Mouse (Mus musculus): ENCODE measurements around the gene Gm20388. TPM values are rescaled to one million over a fixed set of nuclear protein-coding genes. Genes with fewer than 3 reads are reported as not detected.
A peak's percentile ranks its signal among the peaks of the same experiment; 100 is the strongest.

The Gm20388 gene
- polyA plus RNA-seq, 1 experiment, result 59.3 TPM

- TF ChIP-seq CTCF (IDR thresholded peaks at IDR 0.05; ENCODE audit: borderline replicate concordance, extremely low read depth, insufficient read depth, insufficient read length) (no peak), POLR2A (IDR thresholded peaks at IDR 0.05; ENCODE audit: borderline replicate concordance, extremely low read depth, insufficient read depth, insufficient read length, poor library complexity, severe bottlenecking) (no peak)
- no peak for DNase-seq (ENCODE audit: low read depth)
Measured at GRCm38 (mm10) chr8:123648245-123649170, 3737.9 kb downstream of the Gm20388 start.

- TF ChIP-seq POLR2A (IDR thresholded peaks at IDR 0.05; ENCODE audit: borderline replicate concordance, extremely low read depth, insufficient read depth, insufficient read length, poor library complexity, severe bottlenecking) (no peak), CTCF (IDR thresholded peaks at IDR 0.05; ENCODE audit: borderline replicate concordance, extremely low read depth, insufficient read depth, insufficient read length) (no peak)
- DNase-seq (ENCODE audit: low read depth), result no peak
Measured at GRCm38 (mm10) chr8:123649483-123649882, 3738.8 kb downstream of the Gm20388 start.

DNA sequence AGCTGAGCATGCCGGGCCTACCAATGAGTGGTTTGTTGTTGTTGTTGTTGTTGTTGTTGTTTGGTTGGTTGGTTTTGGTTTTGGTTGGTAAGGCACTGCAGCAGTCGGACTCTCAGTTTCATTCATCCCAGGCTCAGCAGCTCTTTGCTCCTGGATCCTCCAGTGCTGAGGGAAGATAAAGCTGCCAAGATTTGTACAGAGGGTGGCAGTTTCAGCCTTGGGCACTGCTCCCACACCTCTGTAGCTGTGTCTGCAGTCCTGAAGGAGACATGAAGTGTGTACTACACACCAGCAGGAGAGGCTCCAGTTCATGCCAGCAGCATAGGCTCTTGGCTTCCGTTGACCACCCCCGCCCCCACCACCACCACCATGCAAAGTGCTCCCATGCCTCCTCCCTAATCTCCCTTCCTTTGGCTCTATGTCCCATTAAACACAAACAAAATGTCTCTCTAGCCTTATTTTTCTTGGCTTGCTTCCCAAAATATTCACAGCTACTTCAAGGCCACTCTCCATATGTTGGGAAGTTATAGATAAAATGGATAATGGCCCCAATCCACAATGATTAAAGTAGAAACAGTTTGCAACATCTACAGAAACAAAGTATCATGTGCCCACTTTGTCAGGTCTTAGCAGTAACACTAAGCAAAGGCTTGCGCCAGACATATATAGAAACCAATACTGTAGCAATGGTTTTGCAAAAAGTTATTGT, 3740.9 kb downstream of the Gm20388 start:
- TF ChIP-seq CTCF (IDR thresholded peaks at IDR 0.05; ENCODE audit: borderline replicate concordance, extremely low read depth, insufficient read depth, insufficient read length), result no peak
- TF ChIP-seq POLR2A (IDR thresholded peaks at IDR 0.05; ENCODE audit: borderline replicate concordance, extremely low read depth, insufficient read depth, insufficient read length, poor library complexity, severe bottlenecking), result no peak
- DNase-seq (ENCODE audit: low read depth), result no peak

DNA sequence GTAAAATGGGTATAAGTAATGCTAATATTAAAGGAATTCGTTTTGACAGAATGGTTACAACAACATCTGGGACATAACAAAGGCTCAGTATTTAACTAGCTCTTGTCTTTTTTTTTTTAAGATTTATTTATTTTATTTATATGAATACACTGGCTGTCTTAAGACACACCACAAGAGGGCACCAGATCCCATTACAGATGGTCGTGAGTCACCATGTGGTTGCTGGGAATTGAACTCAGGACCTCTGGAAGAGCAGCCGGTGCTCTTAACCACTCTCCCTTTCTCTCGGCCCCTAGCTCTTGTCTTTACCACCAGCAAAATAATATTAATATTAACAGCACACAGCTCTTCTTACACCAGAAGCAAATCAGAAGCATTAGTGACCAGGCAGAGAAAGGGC, 3742.0 kb downstream of the Gm20388 start:
- peak; percentile 20 for DNase-seq (ENCODE audit: low read depth)
- no peak for TF ChIP-seq POLR2A (IDR thresholded peaks at IDR 0.05; ENCODE audit: borderline replicate concordance, extremely low read depth, insufficient read depth, insufficient read length, poor library complexity, severe bottlenecking)
- TF ChIP-seq CTCF (IDR thresholded peaks at IDR 0.05; ENCODE audit: borderline replicate concordance, extremely low read depth, insufficient read depth, insufficient read length), result peak; percentile 8; the same call in 1 of the 2 replicates

DNA sequence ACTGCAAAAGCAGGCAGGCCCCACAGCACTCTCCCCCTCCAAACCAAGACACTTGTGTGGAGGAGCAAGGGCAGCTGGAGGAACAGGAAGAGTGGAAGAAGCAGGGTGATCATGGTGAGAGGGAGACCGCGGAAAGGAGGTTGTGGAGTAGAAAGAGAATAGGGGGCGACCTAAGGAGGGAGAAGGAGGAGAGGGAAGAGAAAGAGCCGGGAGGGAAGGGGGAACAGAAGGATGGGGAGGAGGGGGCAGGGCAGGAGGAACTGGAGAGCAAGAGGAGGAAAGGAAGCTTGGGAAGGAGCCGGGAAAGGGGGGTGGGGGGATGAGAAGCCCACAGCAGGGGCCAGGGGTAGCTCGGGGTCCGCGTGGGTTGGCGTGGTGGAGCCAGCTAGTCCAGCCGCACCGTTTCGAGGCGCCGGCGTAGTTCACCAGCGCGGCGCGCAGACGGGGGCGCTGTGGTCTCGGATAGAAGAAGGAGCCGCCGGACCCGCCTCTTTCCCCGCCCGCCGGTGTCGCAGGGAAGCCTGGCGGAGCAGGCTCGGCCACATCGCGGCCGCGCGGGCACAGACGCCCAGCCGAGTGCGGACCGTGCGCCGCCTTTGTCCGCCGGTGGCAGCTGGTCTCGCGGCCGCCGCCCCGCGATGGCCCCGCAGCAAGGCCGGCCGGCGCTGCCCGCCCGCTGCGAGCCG, 3742.8 kb downstream of the Gm20388 start, which contains the start of gene Rhou:
Gene Rhou, plus strand, starts transcription at position 622 of the 686 bp plus-strand sequence.
- DNase-seq (ENCODE audit: low read depth), result peak; percentile 96

GRCm38 (mm10) chr8:123653994-123654569, 3743.4 kb downstream of the Gm20388 start:
- peak; percentile 79 for DNase-seq (ENCODE audit: low read depth)
- TF ChIP-seq CTCF (IDR thresholded peaks at IDR 0.05; ENCODE audit: borderline replicate concordance, extremely low read depth, insufficient read depth, insufficient read length) (no peak), POLR2A (IDR thresholded peaks at IDR 0.05; ENCODE audit: borderline replicate concordance, extremely low read depth, insufficient read depth, insufficient read length, poor library complexity, severe bottlenecking) (peak; percentile 32; the same call in 1 of the 2 replicates)

More for the DNA sequence above, 3742.8 kb downstream of the Gm20388 start, which contains the start of gene Rhou:
- TF ChIP-seq CTCF (IDR thresholded peaks at IDR 0.05; ENCODE audit: borderline replicate concordance, extremely low read depth, insufficient read depth, insufficient read length) (peak; percentile 62), POLR2A (IDR thresholded peaks at IDR 0.05; ENCODE audit: borderline replicate concordance, extremely low read depth, insufficient read depth, insufficient read length, poor library complexity, severe bottlenecking) (peak; percentile 98)

GRCm38 (mm10) chr8:123654763-123655162, 3744.1 kb downstream of the Gm20388 start:
- DNase-seq (ENCODE audit: low read depth), result peak; percentile 23
- TF ChIP-seq POLR2A (IDR thresholded peaks at IDR 0.05; ENCODE audit: borderline replicate concordance, extremely low read depth, insufficient read depth, insufficient read length, poor library complexity, severe bottlenecking) (no peak), CTCF (IDR thresholded peaks at IDR 0.05; ENCODE audit: borderline replicate concordance, extremely low read depth, insufficient read depth, insufficient read length) (no peak)

DNA sequence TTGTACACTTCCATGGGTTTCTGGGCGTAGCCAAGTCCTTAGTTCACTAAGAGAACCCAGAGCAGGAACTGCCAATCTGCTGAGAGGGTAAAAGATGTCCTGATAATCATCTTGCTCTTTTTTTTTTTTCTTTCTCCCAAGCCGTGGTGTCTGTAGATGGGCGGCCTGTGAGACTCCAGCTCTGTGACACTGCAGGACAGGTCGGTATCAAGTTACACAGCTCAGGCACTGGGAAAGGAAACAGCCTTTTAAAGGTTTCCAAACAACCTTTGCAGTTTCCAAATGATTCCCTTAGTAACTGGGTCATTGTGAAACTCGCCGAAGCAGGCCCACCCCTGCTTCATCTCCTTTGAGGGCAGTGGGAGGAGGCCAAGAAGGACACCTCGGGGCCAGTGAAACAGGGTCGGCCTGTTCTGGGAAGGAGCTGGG, 3744.7 kb downstream of the Gm20388 start:
- DNase-seq (ENCODE audit: low read depth), result no peak
- TF ChIP-seq CTCF (IDR thresholded peaks at IDR 0.05; ENCODE audit: borderline replicate concordance, extremely low read depth, insufficient read depth, insufficient read length) (no peak), POLR2A (IDR thresholded peaks at IDR 0.05; ENCODE audit: borderline replicate concordance, extremely low read depth, insufficient read depth, insufficient read length, poor library complexity, severe bottlenecking) (no peak)

DNA sequence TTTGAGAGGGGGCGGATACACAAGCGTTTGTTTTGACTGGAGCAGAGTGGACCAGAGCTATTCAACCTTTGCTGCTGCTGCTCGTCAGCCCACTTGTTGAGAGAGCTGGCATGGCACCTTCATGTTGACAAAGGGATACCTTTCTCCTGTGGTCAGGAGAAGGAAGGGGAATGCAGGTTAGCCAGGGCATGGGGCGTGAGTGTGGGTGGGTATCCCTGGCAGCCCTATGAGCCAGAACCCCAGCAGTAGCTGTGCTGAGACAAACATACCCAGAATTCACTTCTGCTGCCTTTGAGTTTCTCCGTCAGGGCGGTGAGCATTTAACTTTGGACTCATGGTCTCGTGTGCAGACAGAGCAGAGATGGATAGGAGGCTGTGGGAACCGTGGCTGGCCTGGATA, 3747.2 kb downstream of the Gm20388 start:
- no peak for TF ChIP-seq POLR2A (IDR thresholded peaks at IDR 0.05; ENCODE audit: borderline replicate concordance, extremely low read depth, insufficient read depth, insufficient read length, poor library complexity, severe bottlenecking)
- TF ChIP-seq CTCF (IDR thresholded peaks at IDR 0.05; ENCODE audit: borderline replicate concordance, extremely low read depth, insufficient read depth, insufficient read length), result no peak
- DNase-seq (ENCODE audit: low read depth), result no peak

- DNase-seq (ENCODE audit: low read depth), result no peak
- TF ChIP-seq CTCF (IDR thresholded peaks at IDR 0.05; ENCODE audit: borderline replicate concordance, extremely low read depth, insufficient read depth, insufficient read length) (no peak), POLR2A (IDR thresholded peaks at IDR 0.05; ENCODE audit: borderline replicate concordance, extremely low read depth, insufficient read depth, insufficient read length, poor library complexity, severe bottlenecking) (no peak)
Measured at GRCm38 (mm10) chr8:123659469-123660057, 3748.9 kb downstream of the Gm20388 start.

Measured in brain, embryonic 14.5 days (tissue).